12 mouse cellular contexts compared by ENCODE assay signal in genomic region chr1:194950913-194951312, GRCm38 (mm10). TPM values are rescaled to one million over a fixed set of nuclear protein-coding genes. Genes with fewer than 3 reads are reported as not detected.
A peak's percentile ranks its signal among the peaks of the same experiment; 100 is the strongest.
DNase-seq lines count a peak whose midpoint lies in the region; ATAC-seq and TF ChIP-seq lines count a peak whose summit lies in the region.
"Had no signal": no experiment of that assay in that cellular context is flagged by ENCODE, and none has a peak within 500 bp of the region (broad histone marks: within the 10 kb centered on the region; RNA-seq: fewer than 3 reads in every experiment).

No protein-coding gene starts in this region.

- H3K27ac ChIP-seq in intestine, postnatal 0 days (ENCODE audit: low read depth, low read length): no peak overlapping the region
- no peak overlapping the region for H3K27ac ChIP-seq in intestine, embryonic 15.5 days
- H3K27ac ChIP-seq in midbrain, postnatal 0 days (ENCODE audit: low read depth, low read length): no peak overlapping the region
- no peak overlapping the region for H3K27ac ChIP-seq in midbrain, embryonic 10.5 days (replicated peaks)
- H3K27ac ChIP-seq: forebrain, embryonic 15.5 days; heart, embryonic 15.5 days; limb, embryonic 10.5 days had no signal

- H3K4me1 ChIP-seq in intestine, postnatal 0 days (replicated peaks; ENCODE audit: control insufficient read depth, insufficient read depth, low read length): no peaks in the 10 kb centered on the region
- H3K4me1 ChIP-seq in intestine, embryonic 15.5 days (replicated peaks): no peaks in the 10 kb centered on the region
- no peaks in the 10 kb centered on the region for H3K4me1 ChIP-seq in midbrain, postnatal 0 days (ENCODE audit: insufficient read depth, low read length)
- H3K4me1 ChIP-seq in midbrain, embryonic 10.5 days: no peaks in the 10 kb centered on the region
- H3K4me1 ChIP-seq: forebrain, embryonic 15.5 days; limb, embryonic 10.5 days had no signal

- no peaks in the 10 kb centered on the region for H3K27me3 ChIP-seq in intestine, postnatal 0 days (replicated peaks; ENCODE audit: control insufficient read depth, insufficient read depth, low read length)
- no peaks in the 10 kb centered on the region for H3K27me3 ChIP-seq in intestine, embryonic 15.5 days (replicated peaks)
- H3K27me3 ChIP-seq in midbrain, postnatal 0 days (ENCODE audit: insufficient read depth, low read length): no peaks in the 10 kb centered on the region
- H3K27me3 ChIP-seq in midbrain, embryonic 10.5 days (ENCODE audit: low read depth, poor library complexity, severe bottlenecking): no peaks in the 10 kb centered on the region
- H3K27me3 ChIP-seq: forebrain, embryonic 15.5 days; heart, embryonic 15.5 days had no signal

- H3K9me3 ChIP-seq in intestine, postnatal 0 days (ENCODE audit: control insufficient read depth): no peaks in the 10 kb centered on the region
- H3K9me3 ChIP-seq in intestine, embryonic 15.5 days: no peaks in the 10 kb centered on the region
- H3K9me3 ChIP-seq in midbrain, postnatal 0 days (ENCODE audit: low read length): no peaks in the 10 kb centered on the region
- H3K9me3 ChIP-seq in midbrain, embryonic 10.5 days (replicated peaks): no peaks in the 10 kb centered on the region
- H3K9me3 ChIP-seq: forebrain, embryonic 15.5 days; heart, embryonic 15.5 days; limb, embryonic 10.5 days had no signal

- no peak overlapping the region for H3K4me3 ChIP-seq in intestine, postnatal 0 days (ENCODE audit: low read depth, low read length)
- no peak overlapping the region for H3K4me3 ChIP-seq in intestine, embryonic 15.5 days (replicated peaks)
- H3K4me3 ChIP-seq in midbrain, postnatal 0 days (ENCODE audit: low read depth, low read length): no peak overlapping the region
- no peak overlapping the region for H3K4me3 ChIP-seq in midbrain, embryonic 10.5 days
- H3K4me3 ChIP-seq: forebrain, embryonic 15.5 days; heart, embryonic 15.5 days; limb, embryonic 10.5 days had no signal

- peak; percentile 61 for TF ChIP-seq CTCF in intestine, postnatal 0 days (IDR thresholded peaks at IDR 0.05; ENCODE audit: low read depth)
- peak; percentile 73 for TF ChIP-seq CTCF in midbrain, postnatal 0 days (IDR thresholded peaks at IDR 0.05)

- no peak for ATAC-seq in cerebellum, adult (ENCODE audit: insufficient number of reproducible peaks, low FRiP score, low TSS enrichment)
- no peak for ATAC-seq in intestine, postnatal 0 days
- ATAC-seq in intestine, embryonic 15.5 days: no peak
- ATAC-seq in midbrain, postnatal 0 days (ENCODE audit: low FRiP score): no peak
- ATAC-seq: forebrain, embryonic 15.5 days had no signal

- H3K4me2 ChIP-seq in intestine, postnatal 0 days (replicated peaks; ENCODE audit: low read depth): no peak overlapping the region
- no peak overlapping the region for H3K4me2 ChIP-seq in intestine, embryonic 15.5 days (replicated peaks)
- no peak overlapping the region for H3K4me2 ChIP-seq in midbrain, postnatal 0 days (ENCODE audit: low read depth, low read length, poor library complexity, severe bottlenecking)
- H3K4me2 ChIP-seq: forebrain, embryonic 15.5 days; heart, embryonic 15.5 days had no signal

- no peaks in the 10 kb centered on the region for H3K36me3 ChIP-seq in intestine, postnatal 0 days (ENCODE audit: control insufficient read depth, insufficient read depth)
- no peaks in the 10 kb centered on the region for H3K36me3 ChIP-seq in intestine, embryonic 15.5 days
- no peaks in the 10 kb centered on the region for H3K36me3 ChIP-seq in midbrain, postnatal 0 days (ENCODE audit: insufficient read depth, low read length)
- H3K36me3 ChIP-seq in midbrain, embryonic 10.5 days: no peaks in the 10 kb centered on the region
- H3K36me3 ChIP-seq: forebrain, embryonic 15.5 days; heart, embryonic 15.5 days; limb, embryonic 10.5 days had no signal

- peak; percentile 19 for DNase-seq in cerebellum, adult 9-10 months
- DNase-seq in midbrain, postnatal 0 days (ENCODE audit: low spot score): peak; percentile 49
- DNase-seq in midbrain, embryonic 10.5 days (ENCODE audit: low spot score): no peak
- DNase-seq in fibroblast of lung, adult 2 months (ENCODE audit: low read depth): peak; percentile 37
- DNase-seq in kidney, postnatal 36 days: no peak
- DNase-seq: kidney, adult 18-20 months had no signal

- WGBS in intestine, postnatal 0 days: 59% methylated on average over 2 of the region's 2 CpGs
- WGBS in intestine, embryonic 15.5 days: 49% methylated on average over 2 of the region's 2 CpGs
- 60% methylated on average over 2 of the region's 2 CpGs for WGBS in midbrain, postnatal 0 days
- 69% methylated on average over 2 of the region's 2 CpGs for WGBS in midbrain, embryonic 10.5 days

- H3K9ac ChIP-seq in intestine, postnatal 0 days (ENCODE audit: low read depth, low read length): no peak overlapping the region
- H3K9ac ChIP-seq in intestine, embryonic 15.5 days: no peak overlapping the region
- H3K9ac ChIP-seq in midbrain, postnatal 0 days (replicated peaks; ENCODE audit: low read length, poor library complexity, severe bottlenecking): no peak overlapping the region
- H3K9ac ChIP-seq: forebrain, embryonic 15.5 days; heart, embryonic 15.5 days had no signal

RNA-seq across cellular contexts. Expression of gene Cd34, which starts 12.3 kb away (rescaled TPM):
- polyA plus RNA-seq in intestine, postnatal 0 days (2015; fragmentation: Nextera tagmentation; extraction: Ambion mirVana): 32.8 and 35.4 TPM in 2 replicates
- 59.9 and 65.1 TPM in 2 replicates for polyA plus RNA-seq in intestine, embryonic 15.5 days (2015; fragmentation: Nextera tagmentation; extraction: Ambion mirVana)
- 18.5 and 23.9 TPM in 2 replicates for total RNA-seq in midbrain, postnatal 0 days (2014; rRNA removed)
- polyA plus RNA-seq in midbrain, postnatal 0 days (2015; fragmentation: Nextera tagmentation; extraction: Ambion mirVana): 17.6 and 20.3 TPM in 2 replicates
- polyA plus RNA-seq in midbrain, embryonic 10.5 days (2016; fragmentation: Nextera tagmentation; extraction: Ambion mirVana): 51.5 and 56.2 TPM in 2 replicates

Comparison
In these comparisons a context has a peak if more than half of its experiments do, and no peak if none do; other contexts are left out.
1. DNase-seq: peak in cerebellum, adult 9-10 months (single experiment), midbrain, postnatal 0 days (single experiment) and fibroblast of lung, adult 2 months (single experiment); none in midbrain, embryonic 10.5 days (single experiment) and kidney, postnatal 36 days (0 of 2).